Mouse (Mus musculus): ENCODE measurements around the gene Il10.
"Not testable (repeated sequence)": the region's sequence is repeated elsewhere in the genome, so short reads cannot be mapped to it uniquely, and the experiment has no call there.

Gene Il10

DNA sequence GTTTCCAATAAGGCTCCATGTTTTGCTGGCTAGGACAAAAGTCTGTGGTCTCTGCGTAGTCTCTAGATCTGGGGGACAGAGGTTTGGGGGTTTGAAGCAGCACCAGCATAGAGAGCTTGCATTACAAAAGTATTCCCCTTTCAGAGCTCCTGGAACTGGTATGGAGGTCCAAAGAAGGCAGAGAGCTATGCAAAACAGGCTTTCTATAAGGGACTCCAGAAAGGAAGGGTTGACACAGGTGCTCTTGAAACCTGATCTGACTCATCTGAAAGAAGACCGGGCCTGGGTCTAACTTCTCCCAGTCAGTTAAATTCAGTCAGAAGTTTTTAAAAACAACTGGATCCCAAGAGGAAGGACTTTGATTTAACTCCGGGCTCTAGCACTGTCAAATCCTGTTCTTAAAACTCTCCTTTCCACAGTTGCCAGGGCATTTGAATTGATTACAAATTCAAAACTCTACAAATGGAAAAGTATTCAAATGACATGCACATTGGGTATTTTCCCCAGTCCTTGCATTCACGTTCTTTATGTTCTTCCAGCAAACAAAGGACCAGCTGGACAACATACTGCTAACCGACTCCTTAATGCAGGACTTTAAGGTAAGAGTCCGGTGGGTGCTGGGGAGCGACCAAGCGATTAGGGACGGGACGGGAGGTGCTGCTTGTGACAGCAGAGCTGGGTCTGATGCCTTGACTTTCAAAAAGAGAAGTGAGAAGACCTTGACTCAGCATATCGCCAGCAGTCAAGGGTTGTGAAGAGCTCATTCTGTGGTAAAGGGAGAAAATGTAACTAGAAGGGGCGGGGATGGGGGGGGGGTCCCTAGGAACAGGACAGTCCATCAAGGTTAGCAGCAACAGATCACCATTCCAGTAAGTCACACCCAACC lies 1.0 kb downstream of the Il10 start:
- DNase-seq (ENCODE audit: low spot score), result no peak

GRCm38 (mm10) chr1:131021438-131021837 lies 1.8 kb downstream of the Il10 start:
- no peak for DNase-seq (ENCODE audit: low spot score)

DNA sequence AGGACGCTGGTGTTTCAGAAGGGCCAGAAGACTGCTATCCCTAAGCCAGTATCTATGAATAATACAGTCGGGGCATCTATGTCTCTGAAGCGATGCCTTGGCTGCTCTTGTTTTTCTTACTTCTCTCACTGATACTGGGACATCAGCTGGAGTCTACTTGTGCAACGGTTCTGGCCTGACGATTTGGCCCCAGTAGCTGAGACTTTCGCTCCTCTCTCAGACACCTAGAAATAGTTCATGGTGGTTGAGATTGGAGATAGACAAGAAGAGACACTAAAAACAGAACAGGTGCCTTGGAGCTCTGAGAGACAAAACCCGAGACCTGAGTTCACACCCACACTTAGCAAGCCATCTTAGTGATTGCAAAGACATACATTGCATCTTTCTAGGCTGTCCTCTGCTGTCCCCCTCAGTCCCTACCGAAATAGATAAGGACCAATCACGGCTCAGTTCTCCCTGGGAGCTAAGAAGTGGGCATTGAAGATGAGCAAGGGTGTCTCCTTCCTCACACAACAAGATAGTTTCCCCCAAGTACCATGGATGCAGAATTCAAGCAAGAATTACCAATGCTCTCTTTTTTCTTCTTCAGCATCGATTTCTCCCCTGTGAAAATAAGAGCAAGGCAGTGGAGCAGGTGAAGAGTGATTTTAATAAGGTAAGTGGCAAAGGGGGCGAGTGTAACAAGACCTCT lies 2.4 kb downstream of the Il10 start:
- DNase-seq (ENCODE audit: low spot score), result no peak

DNA sequence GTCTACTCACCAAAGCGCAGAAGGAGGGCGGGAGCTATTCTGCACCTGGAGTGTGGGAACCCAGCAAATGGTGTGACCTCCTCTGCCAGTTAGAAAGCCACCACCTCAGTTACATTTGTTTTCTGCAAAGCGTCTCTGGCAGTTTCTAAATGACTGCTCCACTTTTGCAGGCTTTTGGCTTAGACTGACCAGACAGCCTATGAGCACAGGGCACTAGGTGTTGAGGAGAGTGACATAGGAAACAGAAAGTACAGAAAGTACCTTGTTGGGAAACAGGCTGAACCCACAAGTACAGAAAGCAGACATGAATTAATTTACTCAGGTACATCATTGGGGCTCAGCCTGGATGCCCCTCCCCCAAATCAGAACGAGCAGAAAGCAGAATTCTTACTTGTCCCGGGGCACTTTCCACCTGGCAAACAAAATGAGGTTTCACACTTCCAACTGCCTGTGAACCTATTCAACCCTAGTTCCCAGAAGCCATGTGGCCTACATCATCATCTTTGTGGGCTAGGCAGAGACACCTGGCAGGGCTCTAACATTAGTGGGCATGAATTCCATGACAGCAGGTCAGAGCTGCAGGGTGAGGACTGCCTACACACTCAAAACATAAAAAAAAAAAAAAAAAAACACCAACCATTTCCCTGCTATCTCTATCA lies 3.1 kb downstream of the Il10 start:
- no peak for DNase-seq (ENCODE audit: low spot score)

GRCm38 (mm10) chr1:131023250-131023858 lies 3.7 kb downstream of the Il10 start:
- DNase-seq (ENCODE audit: low spot score), result not testable (repeated sequence)

- no peak for DNase-seq (ENCODE audit: low spot score)
These were observed 5.5 kb downstream of the Il10 start for GRCm38 (mm10) chr1:131024900-131025842.

GRCm38 (mm10) chr1:131025843-131026190 lies 6.2 kb downstream of the Il10 start:
- no peak for DNase-seq (ENCODE audit: low spot score)

DNA sequence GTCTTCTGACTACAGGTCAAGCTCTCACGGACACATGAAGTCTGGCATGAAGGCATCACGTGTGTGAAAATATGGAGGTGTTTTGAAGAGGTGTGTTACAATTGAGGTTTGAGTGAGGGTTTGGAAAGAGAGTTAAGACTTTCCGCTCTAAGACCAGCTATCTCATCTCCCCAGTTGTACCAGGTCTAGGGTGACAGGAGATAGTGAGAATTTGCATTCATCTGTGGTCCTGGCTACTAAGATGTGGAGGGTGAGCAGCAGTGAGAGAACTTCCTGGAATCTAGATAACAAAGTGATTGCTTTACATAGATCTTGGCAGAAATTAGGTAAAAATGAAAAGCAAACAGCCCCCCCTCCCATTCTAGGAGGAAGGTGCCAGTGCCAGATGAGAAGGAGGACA lies 9.6 kb downstream of the Il10 start:
- DNase-seq (ENCODE audit: low spot score), result no peak

- DNase-seq (ENCODE audit: low spot score), result no peak
These were observed 10.6 kb downstream of the Il10 start for GRCm38 (mm10) chr1:131030261-131030660.

GRCm38 (mm10) chr1:131031267-131031666 lies 11.6 kb downstream of the Il10 start:
- no peak for DNase-seq (ENCODE audit: low spot score)

GRCm38 (mm10) chr1:131038001-131038400 lies 18.4 kb downstream of the Il10 start:
- no peak for DNase-seq (ENCODE audit: low spot score)

- DNase-seq (ENCODE audit: low spot score), result no peak
These were observed 18.9 kb downstream of the Il10 start for GRCm38 (mm10) chr1:131038415-131039017.

DNA sequence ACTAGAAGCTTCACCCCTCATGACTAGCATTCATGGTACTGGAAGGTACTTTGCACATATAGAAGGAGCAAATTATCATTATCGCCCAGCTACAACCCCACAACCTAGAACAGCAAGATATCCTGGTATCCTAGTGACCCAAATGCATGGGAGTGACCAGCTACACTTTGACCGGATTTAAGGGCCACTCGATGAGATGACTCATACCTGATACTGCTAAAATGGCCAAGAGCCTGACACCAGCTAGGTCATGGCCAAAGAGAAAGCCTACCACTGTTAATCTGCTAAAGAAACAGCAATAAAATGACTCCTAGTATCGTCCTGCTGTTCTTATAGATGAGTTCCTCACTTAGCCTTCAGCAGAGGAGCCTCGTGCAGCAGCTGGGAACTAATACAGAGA lies 19.8 kb downstream of the Il10 start:
- no peak for DNase-seq (ENCODE audit: low spot score)

DNA sequence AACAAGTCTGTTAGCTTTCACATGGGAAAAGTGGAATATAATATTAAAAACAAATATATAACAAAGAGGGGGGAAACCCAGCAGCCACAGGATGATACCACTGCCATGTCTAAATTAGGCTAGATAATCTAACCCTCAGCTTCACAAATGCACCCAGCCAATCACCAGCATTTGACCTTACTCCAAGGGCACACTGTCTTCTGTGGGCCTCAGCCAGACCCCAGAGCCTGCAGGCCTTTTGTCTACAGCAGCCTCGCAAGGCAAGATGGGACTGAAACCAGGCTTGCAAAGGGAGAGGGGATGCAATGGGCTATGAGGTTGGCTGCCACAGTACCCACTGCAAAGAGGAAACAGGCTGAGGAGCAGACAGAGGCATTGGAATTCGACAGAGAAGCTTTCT lies 22.6 kb downstream of the Il10 start:
- DNase-seq (ENCODE audit: low spot score), result no peak

GRCm38 (mm10) chr1:131042721-131043120 lies 23.1 kb downstream of the Il10 start:
- no peak for DNase-seq (ENCODE audit: low spot score)

- DNase-seq (ENCODE audit: low spot score), result no peak
These were observed 24.0 kb downstream of the Il10 start for GRCm38 (mm10) chr1:131043636-131044035.

DNA sequence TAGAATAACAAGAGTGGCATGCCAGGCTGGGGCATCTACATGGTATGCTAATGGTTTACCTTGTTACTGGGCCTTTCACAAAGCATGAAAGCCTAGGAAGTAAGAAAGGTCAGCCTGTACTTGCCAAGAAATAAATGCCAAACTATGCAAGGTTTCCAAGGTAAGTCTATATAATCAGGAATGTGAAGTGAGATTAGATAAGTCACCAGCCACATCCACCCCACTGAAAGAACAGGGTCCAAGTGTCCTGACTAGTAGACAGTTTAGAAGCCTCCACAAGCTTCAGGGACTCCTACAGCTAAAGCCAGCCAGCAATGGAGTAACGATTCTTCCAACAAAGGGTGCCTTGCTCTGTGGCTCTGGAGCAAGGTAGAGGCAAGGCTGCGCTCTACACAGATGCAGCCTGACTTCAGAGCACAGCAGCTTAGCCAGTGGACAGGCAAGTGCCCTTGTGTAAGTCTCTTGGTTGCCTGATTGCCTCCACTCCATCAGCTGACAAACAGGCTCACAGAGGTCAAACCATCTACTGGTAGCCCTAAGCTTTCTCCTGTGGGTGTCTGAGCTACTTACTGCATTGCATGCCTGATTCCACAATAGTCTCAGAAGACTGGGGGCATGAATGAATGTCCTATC lies 26.2 kb downstream of the Il10 start:
- DNase-seq (ENCODE audit: low spot score), result no peak

DNA sequence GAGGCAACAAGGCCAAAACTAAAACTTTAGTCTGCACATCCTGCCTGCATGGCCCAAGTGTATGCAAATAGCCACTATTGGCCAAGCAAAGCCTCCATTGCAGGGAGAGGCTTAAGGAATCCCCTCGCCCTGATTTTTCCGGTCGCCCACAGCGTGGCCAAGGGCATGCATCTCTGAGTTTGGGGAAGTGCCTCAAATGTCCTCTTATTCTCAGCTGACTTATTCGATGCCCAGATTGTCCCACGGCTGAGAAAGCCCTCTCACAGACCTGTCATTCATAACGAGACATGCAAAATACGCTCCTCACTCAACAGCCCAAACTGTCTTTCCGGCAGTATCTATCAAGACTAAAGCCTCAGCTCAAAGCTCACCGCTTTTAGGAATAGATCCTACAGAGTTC lies 27.0 kb downstream of the Il10 start:
- no peak for DNase-seq (ENCODE audit: low spot score)

GRCm38 (mm10) chr1:131048121-131048863 lies 28.6 kb downstream of the Il10 start:
- DNase-seq (ENCODE audit: low spot score), result no peak

- no peak for DNase-seq (ENCODE audit: low spot score)
These were observed 29.3 kb downstream of the Il10 start for GRCm38 (mm10) chr1:131048946-131049345.

All from urinary bladder, postnatal 10 days (tissue).